Mouse (Mus musculus) lung, postnatal 0 days (tissue): Measurements from ENCODE around the gene Cib4.

Experiments used
- CTCF ChIP-seq: IDR thresholded peaks from 2 replicates; pipeline ENCODE4 v1.5.1; 2016; ENCODE audit warnings: antibody characterized with exemption, mild to moderate bottlenecking
- EP300 ChIP-seq: IDR thresholded peaks from 2 replicates; pipeline ENCODE4 v1.6.1; 2016; ENCODE audit warnings: antibody characterized with exemption, mild to moderate bottlenecking, control low read depth

DNA sequence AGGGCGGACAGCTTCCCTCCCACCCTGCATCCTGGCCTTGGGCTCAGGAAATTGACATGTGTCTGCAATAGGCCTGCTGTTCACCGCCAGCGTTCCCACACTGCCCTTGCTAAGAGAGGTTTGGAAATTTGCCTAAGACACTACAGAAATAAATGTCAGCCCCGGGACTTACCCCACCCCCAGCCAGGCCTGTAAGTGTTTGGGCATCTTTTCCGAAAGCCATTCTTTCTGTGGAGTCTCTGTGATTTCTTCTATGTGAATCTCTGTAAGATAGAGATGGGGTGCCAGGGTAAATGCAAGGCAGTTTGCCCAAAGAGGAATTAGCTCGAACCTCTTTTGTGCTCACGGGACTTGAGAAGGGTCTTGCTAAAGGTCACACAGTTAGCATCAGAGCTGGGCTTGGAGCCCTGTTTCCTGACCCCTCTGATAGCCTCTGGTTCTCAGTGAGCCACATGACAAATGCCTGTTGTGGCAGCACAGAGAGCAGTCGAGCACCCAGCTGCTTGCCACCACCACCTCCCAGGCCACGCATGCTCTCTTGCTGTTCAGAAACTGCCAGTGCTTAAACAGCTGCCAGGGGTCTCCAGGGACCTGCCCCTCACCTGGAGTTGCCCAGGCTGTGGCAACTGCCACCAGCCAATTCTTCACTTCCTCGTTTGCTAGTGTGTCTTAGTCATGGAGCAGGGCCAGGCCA lies 48.3 kb upstream of the Cib4 start:
- TF ChIP-seq CTCF (no peak), EP300 (no peak)
